Mouse (Mus musculus) erythroblast, embryonic 14.5 days (primary cell): ENCODE results near the gene Il1r1.

Experiments
- GATA1 ChIP-seq: IDR thresholded peaks from 2 replicates; pipeline ENCODE4 v1.6.1; 2012; ENCODE audit warnings: low read length, inconsistent platforms, mixed read lengths
- TAL1 ChIP-seq: IDR thresholded peaks from 3 replicates; pipeline ENCODE4 v1.6.1; 2012; ENCODE audit warnings: low read length, inconsistent platforms, mixed read lengths

DNA sequence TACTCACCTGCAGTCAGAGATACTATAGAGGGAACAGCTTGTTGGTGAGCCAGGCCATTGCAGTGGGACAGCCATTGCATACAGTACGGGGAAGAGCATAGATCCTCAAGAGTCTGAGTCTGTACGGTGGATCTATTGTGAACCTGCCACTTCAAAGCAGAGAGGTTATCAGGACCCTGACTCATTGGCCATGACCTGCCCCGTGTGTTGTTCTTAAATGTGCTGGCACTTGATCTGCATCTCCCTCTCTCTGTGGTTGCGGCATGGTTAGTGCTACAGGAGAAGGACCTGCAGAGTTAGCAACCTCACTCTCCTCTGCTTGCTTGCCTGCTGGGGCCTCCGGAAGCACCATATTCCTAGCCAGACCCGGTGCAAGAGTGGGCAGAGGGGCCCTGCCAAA lies 43.7 kb downstream of the Il1r1 start:
- TF ChIP-seq GATA1, result no peak
- no peak for TF ChIP-seq TAL1
